Comparison of ENCODE assay signal across 16 mouse cellular contexts in the genomic region with DNA sequence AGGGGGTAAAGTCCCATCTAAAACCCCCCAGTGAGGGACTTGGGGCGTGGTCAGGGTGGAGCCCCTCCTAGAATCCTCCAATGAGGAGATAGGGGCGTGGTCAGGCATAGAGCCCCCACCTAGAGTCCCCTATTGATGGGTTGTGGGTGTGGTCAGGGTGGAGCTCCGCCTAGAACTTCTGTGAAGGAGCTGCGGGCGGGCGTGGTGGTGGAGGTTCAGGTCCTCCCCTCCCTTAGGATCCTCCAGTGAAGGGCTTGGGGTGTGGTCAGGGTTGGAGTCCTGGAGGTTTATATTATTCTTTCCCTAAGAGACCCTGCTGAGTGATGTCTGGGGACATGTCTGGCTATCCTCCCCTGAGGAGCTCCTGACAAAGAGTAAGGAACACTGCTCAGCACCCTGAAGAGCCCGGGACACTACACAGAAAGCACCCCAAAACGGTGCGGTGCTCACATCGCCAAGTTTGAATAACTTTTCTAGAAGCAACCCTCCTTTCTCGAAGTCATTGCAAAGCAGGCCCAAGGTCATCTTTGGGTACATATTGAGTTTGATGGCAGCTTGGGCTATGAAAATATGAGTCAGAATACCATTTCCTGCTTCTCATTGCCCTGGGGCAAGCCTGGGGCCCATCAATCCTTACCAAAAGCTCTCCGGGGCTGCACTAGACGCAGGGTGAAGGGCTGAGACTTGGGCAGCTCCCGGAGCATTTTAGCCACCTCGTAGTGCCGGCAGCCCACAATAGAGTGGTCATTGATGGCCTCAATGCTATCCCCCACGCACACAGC. TPM values are rescaled to one million over a fixed set of nuclear protein-coding genes. Genes with fewer than 3 reads are reported as not detected.
DNase-seq lines count a peak whose midpoint lies in the region; ATAC-seq and TF ChIP-seq lines count a peak whose summit lies in the region.
"Had no signal": no experiment of that assay in that cellular context is flagged by ENCODE, and none has a peak within 500 bp of the region (broad histone marks: within the 10 kb centered on the region; RNA-seq: fewer than 3 reads in every experiment).

No protein-coding gene starts in this region.

- ATAC-seq in liver, embryonic 13.5 days (ENCODE audit: low read depth): peak; percentile 63
- ATAC-seq in stomach, postnatal 0 days (ENCODE audit: low FRiP score, low TSS enrichment): no peak
- ATAC-seq: forebrain, embryonic 16.5 days; intestine, embryonic 15.5 days; midbrain, embryonic 13.5 days had no signal

- H3K9me3 ChIP-seq in heart, embryonic 10.5 days: no peaks in the 10 kb centered on the region
- H3K9me3 ChIP-seq in liver, embryonic 13.5 days (replicated peaks): no peaks in the 10 kb centered on the region
- no peaks in the 10 kb centered on the region for H3K9me3 ChIP-seq in stomach, postnatal 0 days (ENCODE audit: control insufficient read depth, low read length)
- H3K9me3 ChIP-seq: intestine, embryonic 15.5 days; limb, embryonic 12.5 days; lung, embryonic 15.5 days; midbrain, embryonic 13.5 days; neural tube, embryonic 13.5 days had no signal

- no peak for TF ChIP-seq EP300 in stomach, postnatal 0 days (optimal IDR thresholded peaks at IDR 0.05)

- 35% methylated on average over 17 of the region's 17 CpGs for WGBS in heart, embryonic 10.5 days
- WGBS in liver, embryonic 13.5 days (ENCODE audit: insufficient replicate concordance): 39% methylated on average over 17 of the region's 17 CpGs
- WGBS in stomach, postnatal 0 days: 51% methylated on average over 17 of the region's 17 CpGs

- H3K4me1 ChIP-seq in heart, embryonic 10.5 days: peaks cover 42% of the 10 kb centered on the region
- H3K4me1 ChIP-seq in liver, embryonic 13.5 days (replicated peaks): peaks cover 39% of the 10 kb centered on the region
- H3K4me1 ChIP-seq in stomach, postnatal 0 days (replicated peaks; ENCODE audit: control insufficient read depth, insufficient read depth): peaks cover 5% of the 10 kb centered on the region; the same call in 1 of the 2 replicates

- H3K27me3 ChIP-seq in heart, embryonic 10.5 days (ENCODE audit: insufficient read depth, poor library complexity, severe bottlenecking): peaks cover 83% of the 10 kb centered on the region
- H3K27me3 ChIP-seq in liver, embryonic 13.5 days: peaks cover 62% of the 10 kb centered on the region
- 0 out of 2 replicates have a peak, but pooled peaks cover 3% of the 10 kb centered on the region for H3K27me3 ChIP-seq in stomach, postnatal 0 days (ENCODE audit: control insufficient read depth, insufficient read depth, low read length)

- no peak for TF ChIP-seq CTCF in stomach, postnatal 0 days (IDR thresholded peaks at IDR 0.05; ENCODE audit: low read depth)

- H3K9ac ChIP-seq in liver, embryonic 13.5 days: no peak overlapping the region; the same call in 1 of the 2 replicates
- H3K9ac ChIP-seq in stomach, postnatal 0 days (ENCODE audit: low read length): no peak overlapping the region
- H3K9ac ChIP-seq: hindbrain, embryonic 14.5 days; intestine, embryonic 15.5 days; limb, embryonic 12.5 days; lung, embryonic 15.5 days; midbrain, embryonic 13.5 days; neural tube, embryonic 13.5 days had no signal

- no peak overlapping the region for H3K27ac ChIP-seq in heart, embryonic 10.5 days
- no peak overlapping the region for H3K27ac ChIP-seq in liver, embryonic 13.5 days
- no peak overlapping the region for H3K27ac ChIP-seq in stomach, postnatal 0 days (replicated peaks)
- H3K27ac ChIP-seq: hindbrain, embryonic 14.5 days; intestine, embryonic 15.5 days; limb, embryonic 12.5 days; lung, embryonic 15.5 days; midbrain, embryonic 13.5 days; neural tube, embryonic 13.5 days had no signal

- DNase-seq in heart, adult 11 months: peak; percentile 92
- no peak for DNase-seq in heart, embryonic 10.5 days (ENCODE audit: low spot score)
- DNase-seq in 3T3-L1 (ENCODE audit: low read depth, low spot score) (peak; percentile 65), ES-CJ7 (ENCODE audit: low read depth, low spot score) (peak; percentile 97)
- DNase-seq in liver, embryonic 13.5 days: peak; percentile 58
- no peak for DNase-seq in stomach, postnatal 0 days (ENCODE audit: low spot score)
- DNase-seq in yolk sac, embryonic 10.5 days (ENCODE audit: low spot score): no peak
- DNase-seq: right cerebral cortex, adult 18-20 months had no signal

- no peak overlapping the region for H3K4me2 ChIP-seq in liver, embryonic 13.5 days
- no peak overlapping the region for H3K4me2 ChIP-seq in stomach, postnatal 0 days (replicated peaks; ENCODE audit: low read depth)
- H3K4me2 ChIP-seq: hindbrain, embryonic 14.5 days; intestine, embryonic 15.5 days; limb, embryonic 12.5 days; lung, embryonic 15.5 days; midbrain, embryonic 13.5 days; neural tube, embryonic 13.5 days had no signal

- peaks cover 8% of the 10 kb centered on the region for H3K36me3 ChIP-seq in heart, embryonic 10.5 days
- no peaks in the 10 kb centered on the region for H3K36me3 ChIP-seq in liver, embryonic 13.5 days
- no peaks in the 10 kb centered on the region for H3K36me3 ChIP-seq in stomach, postnatal 0 days (ENCODE audit: control insufficient read depth, insufficient read depth, low read length)
- H3K36me3 ChIP-seq: intestine, embryonic 15.5 days; lung, embryonic 15.5 days; midbrain, embryonic 13.5 days; neural tube, embryonic 13.5 days had no signal

- H3K4me3 ChIP-seq in heart, embryonic 10.5 days: no peak overlapping the region
- no peak overlapping the region for H3K4me3 ChIP-seq in liver, embryonic 13.5 days (replicated peaks)
- H3K4me3 ChIP-seq in stomach, postnatal 0 days (ENCODE audit: low read depth, low read length): no peak overlapping the region
- H3K4me3 ChIP-seq: intestine, embryonic 15.5 days; limb, embryonic 12.5 days; lung, embryonic 15.5 days; midbrain, embryonic 13.5 days; neural tube, embryonic 13.5 days had no signal

RNA-seq across cellular contexts. Expression of a gene that starts 2.3 kb away (rescaled TPM):
- polyA plus RNA-seq in heart, embryonic 10.5 days (2016; fragmentation: Nextera tagmentation; extraction: Ambion mirVana): not detected in 2 replicates
- polyA plus RNA-seq in liver, embryonic 13.5 days (2015; fragmentation: Nextera tagmentation; extraction: Ambion mirVana): not detected in 2 replicates
- polyA plus RNA-seq in stomach, postnatal 0 days (2015; fragmentation: Nextera tagmentation; extraction: Ambion mirVana): 0.06 and 0.10 TPM in 2 replicates
- polyA plus RNA-seq: forebrain, embryonic 16.5 days; G1E; hindbrain, embryonic 14.5 days; intestine, embryonic 15.5 days; midbrain, embryonic 13.5 days; neural tube, embryonic 13.5 days had no signal

RNA-seq across cellular contexts. Expression of a gene that starts 9.5 kb away (rescaled TPM):
- polyA plus RNA-seq in heart, embryonic 10.5 days (2016; fragmentation: Nextera tagmentation; extraction: Ambion mirVana): 100 and 109 TPM in 2 replicates
- 27.1 and 30.3 TPM in 2 replicates for polyA plus RNA-seq in liver, embryonic 13.5 days (2015; fragmentation: Nextera tagmentation; extraction: Ambion mirVana)
- 72.2 and 77.9 TPM in 2 replicates for polyA plus RNA-seq in stomach, postnatal 0 days (2015; fragmentation: Nextera tagmentation; extraction: Ambion mirVana)

RNA-seq across cellular contexts. Expression of a gene that starts 12.2 kb away (rescaled TPM):
- 10.8 and 15.6 TPM in 2 replicates for polyA plus RNA-seq in heart, embryonic 10.5 days (2016; fragmentation: Nextera tagmentation; extraction: Ambion mirVana)
- polyA plus RNA-seq in liver, embryonic 13.5 days (2015; fragmentation: Nextera tagmentation; extraction: Ambion mirVana): 5.2 and 5.3 TPM in 2 replicates
- polyA plus RNA-seq in stomach, postnatal 0 days (2015; fragmentation: Nextera tagmentation; extraction: Ambion mirVana): 19.7 and 20.2 TPM in 2 replicates
- polyA plus RNA-seq: G1E had no signal

RNA-seq across cellular contexts. Expression of a gene that starts 16.5 kb away (rescaled TPM):
- polyA plus RNA-seq in heart, embryonic 10.5 days (2016; fragmentation: Nextera tagmentation; extraction: Ambion mirVana): 10.3 and 12.8 TPM in 2 replicates
- polyA plus RNA-seq in liver, embryonic 13.5 days (2015; fragmentation: Nextera tagmentation; extraction: Ambion mirVana): 12.5 and 13.1 TPM in 2 replicates
- polyA plus RNA-seq in stomach, postnatal 0 days (2015; fragmentation: Nextera tagmentation; extraction: Ambion mirVana): 7.4 and 7.9 TPM in 2 replicates

RNA-seq across cellular contexts. Expression of a gene that starts 19.8 kb away (rescaled TPM):
- polyA plus RNA-seq in heart, embryonic 10.5 days (2016; fragmentation: Nextera tagmentation; extraction: Ambion mirVana): 37.2 and 51.6 TPM in 2 replicates
- polyA plus RNA-seq in liver, embryonic 13.5 days (2015; fragmentation: Nextera tagmentation; extraction: Ambion mirVana): 29.5 and 33.0 TPM in 2 replicates
- 16.2 and 16.6 TPM in 2 replicates for polyA plus RNA-seq in stomach, postnatal 0 days (2015; fragmentation: Nextera tagmentation; extraction: Ambion mirVana)

Comparison
In these comparisons a context has a peak if more than half of its experiments do, and no peak if none do; other contexts are left out.
1. DNase-seq: peak in heart, adult 11 months (single experiment), 3T3-L1 (single experiment), ES-CJ7 (single experiment) and liver, embryonic 13.5 days (single experiment); none in heart, embryonic 10.5 days (single experiment), stomach, postnatal 0 days (single experiment) and yolk sac, embryonic 10.5 days (single experiment).